Mouse (Mus musculus) MEL-GATA-1-ER (cell line): Measurements from ENCODE around the gene Baiap2.

ENCODE experiments used
- DNase-seq: peaks from one replicate; pipeline ENCODE4 v3.0.0-alpha.2; 2012; ENCODE audit warnings: low read depth; ENCODE audit errors: extremely low read depth

Gene Baiap2

GRCm38 (mm10) chr11:120040440-120040839 is 97.9 kb downstream of the Baiap2 start:
- no peak for DNase-seq

DNA sequence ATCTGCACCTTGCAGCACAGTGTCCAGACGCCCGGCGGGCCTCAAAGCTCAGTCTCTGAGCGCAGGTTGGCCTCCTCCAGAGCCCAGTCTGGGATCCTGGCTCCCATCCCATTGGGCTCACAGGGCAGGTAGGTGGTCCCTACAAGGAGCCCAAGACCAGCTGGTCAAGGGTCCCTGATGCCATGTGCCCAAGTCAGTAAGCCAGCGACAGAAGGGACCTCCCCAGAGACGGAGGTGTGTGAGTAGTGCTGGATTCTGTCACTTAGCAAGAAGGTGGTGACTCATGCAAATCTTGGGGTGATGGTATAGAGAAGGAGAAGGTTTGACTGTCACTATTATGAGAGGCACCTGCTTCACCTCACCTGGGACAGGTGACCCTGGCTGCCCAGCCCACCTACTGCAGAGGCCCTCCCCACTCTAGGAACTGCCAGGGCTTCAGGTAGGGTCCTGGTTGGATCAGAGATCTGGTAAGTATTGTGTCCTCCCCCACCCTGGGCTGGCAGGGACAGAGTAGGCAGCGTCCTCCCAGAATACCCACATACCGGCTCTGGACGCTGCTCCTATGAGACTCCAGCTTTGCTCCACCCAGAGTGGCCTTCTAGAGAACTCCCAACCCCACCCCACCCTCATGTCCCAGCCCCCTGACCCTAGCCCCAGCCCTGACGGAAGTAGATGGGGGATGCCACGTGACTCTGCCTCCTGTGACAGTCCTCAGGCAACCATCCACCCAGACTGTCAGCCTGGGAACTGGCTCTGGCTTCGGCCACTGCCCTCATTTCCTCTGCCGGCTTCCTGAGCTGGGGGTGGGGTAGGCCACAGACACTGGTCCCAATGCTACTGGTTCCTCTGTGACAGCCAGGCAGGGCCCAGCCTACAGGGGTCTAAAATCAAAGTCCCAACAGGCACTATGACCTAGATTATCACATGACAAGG is 98.9 kb downstream of the Baiap2 start:
- no peak for DNase-seq

GRCm38 (mm10) chr11:120042141-120042838 is 99.7 kb downstream of the Baiap2 start:
- DNase-seq = no peak

- no peak for DNase-seq
These were observed 102.8 kb downstream of the Baiap2 start for GRCm38 (mm10) chr11:120045341-120045740.

GRCm38 (mm10) chr11:120045839-120046552 is 103.4 kb downstream of the Baiap2 start:
- no peak for DNase-seq

- no peak for DNase-seq
These were observed 104.1 kb downstream of the Baiap2 start, which contains the start of gene Aatk for GRCm38 (mm10) chr11:120046553-120047191. Gene Aatk (minus strand): TSS chr11:120047167.

DNA sequence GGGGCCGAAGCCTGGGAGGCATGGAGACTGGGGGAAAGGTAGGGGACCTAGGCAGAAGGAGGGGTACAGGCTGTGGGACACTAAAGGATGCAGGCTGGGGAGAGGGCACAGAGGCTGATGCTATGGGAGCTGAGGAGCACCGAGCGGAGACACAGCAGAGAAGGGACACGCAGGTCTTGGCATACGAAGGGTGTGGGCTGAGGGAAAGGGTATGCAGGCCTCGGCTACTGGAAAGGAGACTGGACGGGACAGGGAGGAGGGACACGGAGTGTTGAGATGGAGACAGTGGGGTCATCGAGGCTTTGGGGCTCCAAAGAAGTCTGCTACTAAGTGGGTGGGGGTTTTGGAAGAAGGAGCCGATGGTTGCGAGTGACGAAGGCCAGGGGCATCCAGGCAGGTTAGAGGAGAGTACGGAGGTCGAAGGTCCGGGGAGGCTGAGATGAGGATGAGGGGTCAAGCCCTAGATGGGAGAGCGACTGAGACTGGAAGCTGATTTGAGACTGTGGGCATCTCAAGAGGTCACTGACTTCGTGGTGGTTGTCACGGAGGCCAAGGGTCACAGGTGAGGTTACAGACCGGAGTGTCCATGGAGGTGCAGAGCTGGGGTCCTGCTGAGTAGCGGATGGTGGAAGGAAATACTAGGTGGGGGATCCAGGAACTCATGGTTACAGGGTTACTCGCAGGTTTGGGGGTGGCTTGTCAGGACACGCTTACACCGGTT is 105.1 kb downstream of the Baiap2 start:
- DNase-seq = no peak

- DNase-seq = no peak
These were observed 105.6 kb downstream of the Baiap2 start for GRCm38 (mm10) chr11:120048252-120048556.

- DNase-seq = no peak
These were observed 106.5 kb downstream of the Baiap2 start for GRCm38 (mm10) chr11:120049067-120049466.

- no peak for DNase-seq
These were observed 108.7 kb downstream of the Baiap2 start for GRCm38 (mm10) chr11:120051124-120051811.

DNA sequence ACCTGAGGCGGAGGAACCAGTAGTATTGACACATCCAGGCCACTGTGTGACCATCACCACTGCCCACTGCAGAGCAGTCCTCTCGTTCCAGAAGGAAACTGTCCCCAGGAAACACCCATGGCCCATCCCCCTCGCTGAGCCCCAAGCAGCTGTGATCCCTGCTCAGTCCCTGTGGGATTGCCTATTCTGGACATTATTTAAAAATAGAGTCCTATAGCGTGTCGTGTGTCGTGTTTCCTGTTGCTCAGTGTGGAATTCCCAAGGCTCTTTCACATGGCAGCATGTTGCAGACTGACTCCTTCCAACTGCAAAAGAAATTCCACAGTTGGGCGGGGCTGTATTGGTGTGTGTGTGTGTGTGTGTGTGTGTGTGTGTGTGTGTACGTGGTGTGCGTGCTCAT is 109.7 kb downstream of the Baiap2 start:
- no peak for DNase-seq

GRCm38 (mm10) chr11:120053846-120054245 is 111.3 kb downstream of the Baiap2 start:
- DNase-seq = no peak

- no peak for DNase-seq
These were observed 113.6 kb downstream of the Baiap2 start for GRCm38 (mm10) chr11:120055953-120056732.
